Mouse (Mus musculus): ENCODE measurements at regions not wholly inside any gene's neighbourhood (a gene's known extent, or its start where the extent isn't known, plus 50 kb on each side); places are given as distances from the start of the nearest gene placed in this dataset.

DNA sequence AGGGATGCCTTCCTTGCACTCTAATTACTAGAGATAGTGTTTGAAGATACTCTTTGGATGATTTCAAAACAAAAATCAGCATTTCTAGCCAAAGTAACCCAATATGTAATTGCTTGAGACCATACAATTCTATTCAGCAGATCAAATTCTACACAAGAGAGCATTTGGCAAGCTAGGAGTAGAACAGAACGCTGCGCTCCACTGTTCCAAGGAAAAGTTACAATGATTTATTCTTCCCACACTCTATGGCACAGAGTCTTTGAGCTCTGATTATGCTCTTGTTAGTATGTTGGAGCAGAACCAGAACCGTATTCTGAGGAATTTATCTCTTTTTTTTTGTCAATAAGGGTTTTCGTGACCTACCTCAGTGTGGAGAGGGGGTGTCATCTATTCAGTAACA lies 130.2 kb upstream of the Itga1 start:
- TF ChIP-seq CTCF (IDR thresholded peaks at IDR 0.05) (no peak), POLR2A (IDR thresholded peaks at IDR 0.05; ENCODE audit: insufficient read depth, low read depth, low read length) (no peak), EP300 (IDR thresholded peaks at IDR 0.05; ENCODE audit: insufficient read depth, low read depth, low read length) (no peak)
